Mouse (Mus musculus) frontal cortex, postnatal 25 days (tissue): Measurements from ENCODE around the gene Gm10354.
"Not testable (repeated sequence)": the region's sequence is repeated elsewhere in the genome, so short reads cannot be mapped to it uniquely, and the experiment has no call there.

Experiments used
- DNase-seq, 2 experiments: peaks; one replicate each; pipeline ENCODE4 v3.0.0; 2022; ENCODE audit warnings: low spot score in 2 of 2

Gm10354 gene

GRCm38 (mm10) chr5:14978835-14979234 is at the start of gene Gm10354:
Gene Gm10354, minus strand, starts transcription at chr5:14978935.
- DNase-seq, result not testable (repeated sequence)

DNA sequence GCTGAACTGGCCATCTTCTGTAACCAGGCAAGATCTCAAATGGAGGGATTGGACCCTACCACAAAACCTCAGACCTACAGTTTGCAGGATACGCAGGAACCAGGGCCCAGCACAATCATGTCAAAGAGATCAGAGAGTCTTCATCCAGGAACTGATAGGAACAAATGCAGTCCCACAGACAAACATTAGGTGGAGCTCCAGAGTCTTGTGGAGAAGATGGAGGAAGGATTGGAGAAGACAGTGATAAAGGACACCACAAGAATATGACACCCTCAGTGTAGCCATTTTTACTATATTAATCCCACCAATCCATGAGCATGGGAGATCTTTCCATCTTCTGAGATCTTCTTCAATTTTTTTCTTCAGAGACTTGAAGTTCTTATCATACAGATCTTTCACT is 45.6 kb upstream of the Gm10354 start:
- not testable (repeated sequence) for DNase-seq

- DNase-seq, result not testable (repeated sequence)
Measured at GRCm38 (mm10) chr5:15020067-15020466, 41.3 kb upstream of the Gm10354 start.

- not testable (repeated sequence) for DNase-seq
Measured at GRCm38 (mm10) chr5:15010639-15011582, 32.2 kb upstream of the Gm10354 start.

DNA sequence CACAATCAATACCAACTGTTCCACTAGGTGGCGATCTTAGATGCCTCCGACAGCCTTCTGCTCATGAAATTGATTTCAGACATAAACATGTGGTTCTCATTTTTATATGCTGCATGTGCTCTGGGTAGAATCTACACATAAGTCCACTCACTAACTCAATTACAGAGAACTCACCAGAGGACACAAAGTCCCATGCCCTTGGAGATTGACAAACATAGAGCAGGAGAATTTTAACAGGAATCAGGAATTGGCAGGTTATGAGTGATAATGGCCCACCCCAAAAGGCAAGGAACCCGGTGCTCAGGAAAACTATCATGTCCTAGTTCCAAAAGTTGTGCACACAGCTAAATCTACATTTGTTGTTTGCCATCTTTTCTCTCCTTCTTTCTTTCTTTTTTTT is 28.2 kb upstream of the Gm10354 start:
- not testable (repeated sequence) for DNase-seq

DNA sequence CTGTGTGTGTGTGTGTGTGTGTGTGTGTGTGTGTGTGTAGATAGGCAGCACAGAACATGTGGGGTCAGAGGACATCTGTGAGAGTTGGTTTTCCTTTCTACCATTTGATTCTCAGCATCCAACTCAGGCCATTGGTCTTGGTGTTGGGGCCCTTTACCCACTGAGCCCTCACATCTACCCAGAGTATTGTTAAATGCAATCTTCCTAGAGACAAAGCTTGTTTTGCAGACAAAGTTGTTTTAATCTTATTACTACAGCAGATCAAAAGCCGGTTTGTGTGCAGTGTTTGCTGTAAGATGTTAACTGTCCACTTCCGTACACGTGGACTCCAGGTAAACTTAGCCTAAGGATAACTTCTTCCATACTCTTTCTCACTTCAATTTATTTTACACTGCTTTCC is 27.6 kb upstream of the Gm10354 start:
- not testable (repeated sequence) for DNase-seq

DNA sequence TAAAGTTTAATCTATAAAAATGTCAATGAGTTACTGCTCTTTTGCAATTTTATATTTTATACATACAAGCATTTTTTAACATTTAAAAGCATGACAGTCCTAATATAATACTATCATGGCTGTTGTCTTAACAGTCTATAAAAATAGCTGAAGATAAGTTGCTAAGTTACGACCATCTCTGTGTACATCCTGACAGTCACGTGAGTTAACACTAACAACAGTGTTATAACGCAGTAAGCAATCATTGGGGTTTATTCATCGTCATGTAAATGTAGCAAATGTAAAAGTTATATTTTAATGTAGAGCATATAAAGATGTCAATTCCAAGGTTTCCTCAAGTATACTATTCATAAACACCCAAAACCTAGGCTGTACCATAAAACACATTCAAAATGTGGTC is 26.8 kb upstream of the Gm10354 start:
- DNase-seq, result not testable (repeated sequence)

DNA sequence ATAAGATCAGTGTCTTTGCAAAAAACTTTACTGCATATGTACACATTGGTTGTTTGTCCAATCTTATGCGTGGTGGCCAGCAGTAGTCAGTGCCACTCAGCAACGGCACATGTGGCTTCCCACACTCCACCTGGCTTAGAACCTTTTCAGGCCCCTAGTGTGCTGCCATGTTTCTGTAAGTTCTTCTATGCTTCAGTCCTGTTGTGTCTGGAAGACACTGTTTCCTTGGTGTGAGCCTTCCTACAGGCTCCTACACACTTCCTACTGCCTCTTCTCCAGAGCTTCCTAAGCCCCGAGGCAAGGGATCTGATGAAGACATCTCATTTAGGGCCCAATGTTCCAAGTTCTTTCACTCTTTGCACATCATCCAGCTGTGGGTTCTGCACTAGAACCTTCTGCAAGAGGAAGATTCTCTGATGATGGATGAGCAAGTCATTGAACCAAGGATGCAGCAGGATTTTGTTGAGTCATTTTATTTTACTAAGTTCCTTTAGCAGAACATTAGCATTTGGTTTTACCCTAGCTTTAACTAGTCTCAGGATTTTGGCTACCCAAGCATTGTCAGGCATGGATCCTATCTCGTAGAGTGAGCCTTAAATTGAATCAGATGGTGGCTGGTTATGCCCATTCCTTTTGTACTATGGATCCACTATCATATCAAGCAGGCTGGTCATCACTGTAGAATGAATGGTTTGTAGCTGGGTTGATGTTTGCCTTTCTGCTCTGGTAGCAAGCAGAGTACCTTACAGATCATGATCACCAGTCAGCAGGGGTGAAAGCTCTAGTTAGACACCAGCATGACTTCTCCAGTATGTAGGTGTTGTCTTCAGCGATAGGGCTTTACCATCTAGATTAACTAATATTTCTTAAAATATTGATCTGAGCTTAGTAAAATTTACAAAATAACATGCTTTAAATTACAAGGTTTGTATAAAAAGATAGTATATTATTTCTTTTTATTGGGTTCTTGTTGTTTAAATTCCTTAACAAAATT is 26.1 kb upstream of the Gm10354 start:
- DNase-seq, result not testable (repeated sequence)

DNA sequence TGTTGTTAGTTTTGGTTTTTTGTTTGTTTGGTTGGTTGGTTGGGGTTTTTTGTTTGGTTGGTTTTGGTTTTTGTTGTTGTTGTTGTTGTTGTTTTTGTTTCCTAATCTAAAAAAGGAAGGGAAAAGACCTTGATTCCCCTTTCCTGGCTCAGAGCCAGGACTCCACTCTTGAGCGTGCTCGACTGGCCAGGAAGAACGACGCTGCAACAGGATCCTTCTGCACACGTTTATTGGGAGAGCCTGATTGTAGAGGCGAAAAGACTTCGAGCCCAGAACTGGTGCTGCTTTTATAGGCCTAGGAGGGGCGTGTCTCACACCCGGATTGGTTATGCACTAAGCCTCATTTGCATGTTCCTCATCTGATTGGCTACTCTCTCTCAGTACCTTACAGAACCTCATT is 19.3 kb upstream of the Gm10354 start:
- not testable (repeated sequence) for DNase-seq

- DNase-seq, result not testable (repeated sequence)
Measured at GRCm38 (mm10) chr5:14997556-14997955, 18.8 kb upstream of the Gm10354 start.

GRCm38 (mm10) chr5:14996670-14997249 is 18.0 kb upstream of the Gm10354 start:
- DNase-seq, result not testable (repeated sequence)

DNA sequence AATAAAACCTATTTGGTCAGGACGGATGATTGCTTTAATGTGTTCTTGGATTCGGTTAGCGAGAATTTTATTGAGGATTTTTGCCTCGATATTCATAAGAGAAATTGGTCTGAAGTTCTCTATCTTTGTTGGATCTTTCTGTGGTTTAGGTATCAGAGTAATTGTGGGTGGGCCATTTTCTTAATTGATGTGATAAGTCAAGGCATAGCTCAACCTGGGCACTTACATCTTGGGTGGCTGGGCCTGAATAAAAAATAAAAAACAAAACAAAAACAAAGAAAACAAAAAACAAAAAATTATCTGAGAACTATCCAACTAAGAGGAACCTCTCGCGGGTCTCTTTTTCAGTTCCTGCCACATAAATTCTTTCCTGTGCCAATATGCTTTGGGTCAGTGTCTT is 15.4 kb upstream of the Gm10354 start:
- DNase-seq, result not testable (repeated sequence)

GRCm38 (mm10) chr5:14990375-14991158 is 11.8 kb upstream of the Gm10354 start:
- not testable (repeated sequence) for DNase-seq

DNA sequence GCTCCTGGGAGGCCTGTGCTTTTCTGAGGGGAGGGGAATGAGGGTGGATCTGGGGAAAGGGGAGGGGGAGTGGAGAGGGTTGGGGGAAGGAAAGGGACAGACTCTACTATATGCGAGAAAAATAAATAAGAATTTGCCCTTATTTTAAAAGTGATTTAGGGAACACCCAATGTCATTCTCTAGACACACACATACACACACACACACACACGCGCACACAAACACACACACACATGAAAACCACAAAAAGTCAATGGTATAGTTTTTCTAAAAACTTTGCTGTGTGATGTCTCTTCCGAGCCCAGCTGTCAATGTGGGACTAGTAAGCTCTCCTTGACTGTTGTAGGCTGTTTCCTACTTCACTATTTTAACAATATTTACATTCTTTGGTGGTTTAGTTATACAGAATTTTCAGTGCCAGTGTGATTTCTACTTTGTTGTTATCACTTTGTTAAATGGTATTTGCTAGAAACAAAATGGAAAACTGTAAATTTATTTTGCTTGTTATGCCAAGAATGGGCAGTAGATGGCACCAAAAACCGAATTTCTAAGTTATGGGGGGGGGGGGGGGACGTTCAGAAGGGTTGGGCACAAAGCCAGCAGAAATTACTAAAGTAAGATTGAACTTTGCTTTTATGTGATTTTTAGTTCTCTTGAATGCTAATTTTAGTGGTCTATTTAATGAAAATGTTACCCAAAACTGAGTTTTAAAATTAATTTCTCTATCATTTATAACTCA is 8.1 kb upstream of the Gm10354 start:
- DNase-seq, result not testable (repeated sequence)

- DNase-seq, result not testable (repeated sequence)
Measured at GRCm38 (mm10) chr5:14977368-14977767, 1.4 kb downstream of the Gm10354 start.

- not testable (repeated sequence) for DNase-seq
Measured at GRCm38 (mm10) chr5:14975294-14975693, 3.4 kb downstream of the Gm10354 start.

- DNase-seq, result not testable (repeated sequence)
Measured at GRCm38 (mm10) chr5:14972841-14973240, 5.9 kb downstream of the Gm10354 start.

- not testable (repeated sequence) for DNase-seq
Measured at GRCm38 (mm10) chr5:14963821-14964220, 14.9 kb downstream of the Gm10354 start.

GRCm38 (mm10) chr5:14961502-14961901 is 17.2 kb downstream of the Gm10354 start:
- not testable (repeated sequence) for DNase-seq
